Mouse (Mus musculus) heart, embryonic 10.5 days (tissue): ENCODE measurements at regions not wholly inside any gene's neighbourhood (a gene's known extent, or its start where the extent isn't known, plus 50 kb on each side); places are given as distances from the start of the nearest gene placed in this dataset.

Source experiments
- DNase-seq: peaks from one replicate; pipeline ENCODE4 v3.0.0-alpha.2; 2017; ENCODE audit warnings: low spot score
- H3K27ac ChIP-seq: fragments of 300-500 bp; sonication (generic); 2 replicates; pipeline ENCODE4 v1.5.1; 2016; ENCODE audit warnings: mild to moderate bottlenecking
- H3K27me3 ChIP-seq: fragments of 300-500 bp; sonication (generic); 2 replicates; pipeline ENCODE4 v1.6.1; 2016; ENCODE audit warnings: mild to moderate bottlenecking; ENCODE audit not compliant: poor library complexity, insufficient read depth, severe bottlenecking
- H3K36me3 ChIP-seq: fragments of 300-500 bp; sonication (generic); 2 replicates; pipeline ENCODE4 v1.6.1; 2016; ENCODE audit warnings: mild to moderate bottlenecking, moderate library complexity
- H3K4me1 ChIP-seq: fragments of 300-500 bp; sonication (generic); 2 replicates; pipeline ENCODE4 v1.6.1; 2016; ENCODE audit warnings: mild to moderate bottlenecking
- H3K4me3 ChIP-seq: fragments of 300-500 bp; sonication (generic); 2 replicates; pipeline ENCODE4 v1.5.1; 2016; ENCODE audit warnings: mild to moderate bottlenecking, moderate library complexity
- H3K9me3 ChIP-seq: fragments of 300-500 bp; sonication (generic); 2 replicates; pipeline ENCODE4 v1.6.1; 2016; ENCODE audit warnings: mild to moderate bottlenecking, moderate library complexity
- WGBS: fragments of 180-500 bp; shearing (Covaris S2); methylation state at CpG from one replicate; pipeline ENCODE4 v1.1.7; 2016; 5-methylcytosine and 5-hydroxymethylcytosine counted together

DNA sequence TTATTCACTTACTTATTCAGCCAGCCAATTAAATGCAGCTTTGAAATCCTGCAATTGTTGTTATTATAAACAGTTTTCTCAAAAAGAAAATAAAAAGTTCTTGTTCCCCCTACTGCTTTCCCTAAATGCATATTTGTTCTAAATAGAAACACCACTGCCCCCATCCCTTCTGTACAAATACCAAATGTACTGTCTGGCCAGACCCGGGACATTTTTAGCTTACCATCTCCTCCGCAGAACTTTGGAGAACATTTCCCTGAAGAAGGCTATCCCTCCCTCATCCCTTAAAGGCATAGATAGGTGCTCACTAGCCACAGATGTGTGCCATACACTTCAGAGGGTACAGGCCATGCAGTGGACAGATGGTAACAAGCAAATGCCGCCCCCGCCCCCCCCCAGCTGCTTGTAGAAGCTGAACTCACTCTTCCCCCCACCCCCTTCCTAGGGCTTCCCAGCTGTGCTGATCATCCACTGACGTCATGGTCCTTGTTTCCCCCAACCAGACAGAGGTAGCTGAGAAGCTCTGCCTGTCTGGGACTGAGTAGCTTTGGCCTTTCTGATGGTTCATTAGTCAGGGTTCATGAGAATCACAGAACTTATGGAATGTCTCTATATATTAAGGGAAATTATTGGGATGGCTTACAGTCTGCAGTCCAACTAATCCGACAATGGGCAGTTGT lies 98.9 kb upstream of the Rbpj start:
- no peak for DNase-seq

DNA sequence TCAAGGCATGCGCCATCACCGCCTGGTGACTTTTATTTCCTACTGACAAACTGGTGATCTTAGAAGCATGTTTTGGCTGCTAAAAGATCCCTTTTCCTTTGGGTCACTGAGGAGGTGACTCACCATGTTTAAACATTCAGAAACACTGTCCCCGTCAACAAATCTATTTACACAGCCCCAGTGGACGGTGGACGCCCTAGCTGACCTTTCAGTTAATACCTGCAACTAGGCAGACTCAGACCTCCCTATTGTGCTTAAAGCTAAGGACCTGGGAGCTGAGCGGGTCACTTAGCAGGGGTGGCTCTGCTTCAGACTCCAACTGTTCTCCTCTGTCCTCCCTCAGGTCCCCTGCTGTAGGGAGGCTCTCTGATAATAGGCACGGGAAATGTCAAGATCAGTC lies 95.7 kb upstream of the Rbpj start:
- H3K4me1 ChIP-seq: no peaks in the 10 kb centered on the region
- H3K27ac ChIP-seq: no peak overlapping the region
- no peaks in the 10 kb centered on the region for H3K9me3 ChIP-seq
- no peak overlapping the region for H3K4me3 ChIP-seq
- 84% methylated on average over 7 of the region's 7 CpGs for WGBS
- no peak for DNase-seq
- H3K36me3 ChIP-seq: no peaks in the 10 kb centered on the region
- H3K27me3 ChIP-seq: peaks cover 3% of the 10 kb centered on the region; the same call in 1 of the 2 replicates

More for the DNA sequence above, 98.9 kb upstream of the Rbpj start:
- Histone ChIP-seq H3K27me3 (peaks cover 4% of the 10 kb centered on the region; the same call in 1 of the 2 replicates), H3K36me3 (no peaks in the 10 kb centered on the region), H3K4me3 (no peak overlapping the region), H3K9me3 (no peaks in the 10 kb centered on the region), H3K27ac (no peak overlapping the region), H3K4me1 (no peaks in the 10 kb centered on the region)
- 71% methylated on average over 6 of the region's 6 CpGs for WGBS

DNA sequence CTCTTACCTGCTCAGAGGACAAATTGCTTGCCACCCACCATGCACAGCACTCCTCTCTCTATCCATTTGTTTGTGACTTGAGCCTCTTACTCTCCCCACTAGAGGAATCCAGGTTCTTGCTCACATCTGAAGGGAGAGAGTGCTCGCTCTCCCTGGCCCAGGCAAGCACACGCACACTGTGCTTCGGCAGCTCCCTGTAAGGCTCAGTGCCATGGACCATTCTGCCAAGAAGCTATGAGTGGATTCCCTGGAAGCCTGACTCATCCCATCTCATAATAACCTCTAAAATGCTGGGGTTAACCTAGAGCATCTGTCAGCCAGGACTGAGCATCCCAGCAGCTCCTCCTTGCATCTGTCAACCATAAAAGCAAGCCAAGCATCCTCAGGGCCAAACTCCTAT lies 94.3 kb upstream of the Rbpj start:
- WGBS: 87% methylated on average over 3 of the region's 3 CpGs
- no peaks in the 10 kb centered on the region for H3K4me1 ChIP-seq
- H3K27me3 ChIP-seq: peaks cover 3% of the 10 kb centered on the region; the same call in 1 of the 2 replicates
- no peak overlapping the region for H3K4me3 ChIP-seq
- no peak overlapping the region for H3K27ac ChIP-seq
- H3K36me3 ChIP-seq: no peaks in the 10 kb centered on the region
- DNase-seq: no peak
- H3K9me3 ChIP-seq: no peaks in the 10 kb centered on the region

DNA sequence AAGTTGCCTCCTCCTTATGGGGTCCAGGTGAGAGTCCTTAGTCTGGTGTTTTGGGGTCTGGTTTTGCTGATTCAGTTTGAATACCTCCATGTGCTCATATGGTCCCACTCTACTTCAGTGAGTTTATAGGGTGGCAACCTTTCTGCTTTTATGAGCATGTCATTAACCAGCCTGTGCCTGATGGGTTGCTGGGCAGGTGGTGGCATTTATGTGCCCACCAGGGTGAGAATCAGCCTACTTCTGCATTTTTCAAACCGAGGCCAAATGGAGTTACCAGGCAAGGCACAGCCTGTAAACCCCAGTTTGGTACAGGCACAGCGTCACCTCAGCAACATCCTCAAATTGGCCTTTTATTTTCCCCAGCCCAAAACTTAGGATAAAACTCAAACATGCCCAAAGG lies 92.6 kb upstream of the Rbpj start:
- Histone ChIP-seq H3K4me3 (no peak overlapping the region), H3K4me1 (peaks cover 10% of the 10 kb centered on the region; the same call in 1 of the 2 replicates), H3K27ac (no peak overlapping the region), H3K27me3 (peaks cover 7% of the 10 kb centered on the region), H3K36me3 (no peaks in the 10 kb centered on the region), H3K9me3 (no peaks in the 10 kb centered on the region)
- WGBS: 91% methylated on average over 2 of the region's 2 CpGs
- no peak for DNase-seq

DNA sequence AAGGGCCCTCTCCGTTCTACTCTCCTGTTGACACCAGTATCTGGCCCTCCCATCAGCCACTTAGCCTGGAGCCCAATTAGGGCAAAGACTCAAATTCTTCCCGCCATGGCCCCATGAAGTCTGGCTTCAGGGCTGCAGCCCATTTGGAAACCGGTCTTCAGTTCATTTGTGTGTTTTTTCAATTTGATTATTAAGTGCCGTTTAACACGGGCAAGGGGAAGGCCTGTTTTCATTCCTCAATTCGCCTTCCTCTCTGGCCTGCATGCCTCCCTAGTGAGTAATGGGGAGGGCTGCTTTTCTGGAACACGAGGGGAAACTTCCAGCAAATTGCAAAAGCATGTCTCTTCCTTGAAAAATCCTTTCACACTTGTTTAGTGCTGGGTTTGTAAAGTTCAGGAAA lies 89.1 kb upstream of the Rbpj start:
- peaks cover 24% of the 10 kb centered on the region for H3K27me3 ChIP-seq
- no peak for DNase-seq
- peaks cover 14% of the 10 kb centered on the region for H3K4me1 ChIP-seq
- no peaks in the 10 kb centered on the region for H3K36me3 ChIP-seq
- no peaks in the 10 kb centered on the region for H3K9me3 ChIP-seq
- 40% methylated on average over 7 of the region's 7 CpGs for WGBS
- no peak overlapping the region for H3K4me3 ChIP-seq
- H3K27ac ChIP-seq: no peak overlapping the region

DNA sequence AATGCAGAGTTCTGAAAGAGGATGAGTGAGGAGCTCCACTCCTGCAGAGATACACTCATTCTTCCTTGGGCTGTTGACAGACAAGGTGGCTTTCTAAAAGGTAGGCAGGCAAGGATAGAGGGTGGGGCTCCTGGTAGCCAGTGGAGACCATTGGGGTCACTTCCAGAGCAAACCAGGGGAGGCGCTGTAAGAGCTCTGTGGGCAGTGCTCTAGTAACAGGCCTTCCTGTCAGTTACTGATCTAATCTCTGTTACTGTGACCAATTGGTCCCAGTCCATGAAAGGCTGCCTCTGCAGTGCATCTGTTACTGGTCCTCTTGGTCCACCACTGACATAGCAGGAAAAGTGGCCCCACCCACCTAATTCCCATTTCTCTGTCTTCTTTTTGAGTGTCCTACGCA lies 88.3 kb upstream of the Rbpj start:
- DNase-seq: no peak
- peaks cover 14% of the 10 kb centered on the region for H3K4me1 ChIP-seq
- H3K4me3 ChIP-seq: no peak overlapping the region
- H3K36me3 ChIP-seq: no peaks in the 10 kb centered on the region
- WGBS: 71% methylated on average over 2 of the region's 2 CpGs
- peaks cover 24% of the 10 kb centered on the region for H3K27me3 ChIP-seq
- no peak overlapping the region for H3K27ac ChIP-seq
- no peaks in the 10 kb centered on the region for H3K9me3 ChIP-seq

DNA sequence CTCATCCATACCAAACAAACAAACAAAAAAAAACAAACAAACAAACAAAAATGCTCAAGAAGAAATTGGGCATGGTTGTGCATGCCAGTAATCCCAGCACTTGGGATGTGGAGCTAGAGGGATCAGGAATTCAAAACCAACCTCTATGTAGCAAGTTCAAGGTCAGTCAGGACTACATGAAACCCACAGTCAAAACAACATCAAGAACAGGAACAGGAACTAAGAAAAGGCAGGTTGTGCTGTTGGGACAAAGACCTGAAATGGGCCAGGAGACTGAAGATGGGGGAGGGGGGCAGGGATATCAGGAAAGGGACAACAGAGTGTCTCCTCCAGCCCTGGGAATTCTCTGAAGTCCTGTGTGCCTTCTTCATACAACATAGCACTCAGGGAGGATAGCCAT lies 87.8 kb upstream of the Rbpj start:
- Histone ChIP-seq H3K27me3 (peaks cover 24% of the 10 kb centered on the region), H3K36me3 (no peaks in the 10 kb centered on the region), H3K4me3 (no peak overlapping the region), H3K27ac (no peak overlapping the region), H3K9me3 (no peaks in the 10 kb centered on the region), H3K4me1 (peaks cover 14% of the 10 kb centered on the region)
- no peak for DNase-seq

DNA sequence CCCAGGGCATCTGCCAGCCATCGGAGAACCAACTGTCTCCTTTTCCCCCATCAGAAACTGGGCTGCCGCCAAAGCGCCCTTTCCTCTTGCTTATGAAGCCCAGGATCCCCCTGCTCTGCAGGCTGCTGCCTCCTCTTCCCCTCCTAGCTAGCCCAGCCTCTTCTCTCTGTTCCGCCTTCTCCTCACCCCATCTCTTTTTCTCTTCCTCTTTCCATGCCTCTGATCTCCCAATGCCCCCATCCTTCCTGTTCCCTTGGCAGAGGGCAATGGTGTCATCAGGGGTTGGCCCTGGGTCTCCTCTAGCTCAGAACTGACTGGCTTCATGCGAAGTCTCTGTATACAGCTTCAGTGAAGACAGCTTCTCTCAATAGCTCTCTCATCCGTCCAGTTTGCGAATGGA lies 87.4 kb upstream of the Rbpj start:
- Histone ChIP-seq H3K4me3 (no peak overlapping the region), H3K36me3 (no peaks in the 10 kb centered on the region), H3K4me1 (peaks cover 14% of the 10 kb centered on the region), H3K9me3 (no peaks in the 10 kb centered on the region), H3K27ac (no peak overlapping the region), H3K27me3 (peaks cover 20% of the 10 kb centered on the region)
- WGBS: 83% methylated on average over 7 of the region's 7 CpGs
- no peak for DNase-seq

DNA sequence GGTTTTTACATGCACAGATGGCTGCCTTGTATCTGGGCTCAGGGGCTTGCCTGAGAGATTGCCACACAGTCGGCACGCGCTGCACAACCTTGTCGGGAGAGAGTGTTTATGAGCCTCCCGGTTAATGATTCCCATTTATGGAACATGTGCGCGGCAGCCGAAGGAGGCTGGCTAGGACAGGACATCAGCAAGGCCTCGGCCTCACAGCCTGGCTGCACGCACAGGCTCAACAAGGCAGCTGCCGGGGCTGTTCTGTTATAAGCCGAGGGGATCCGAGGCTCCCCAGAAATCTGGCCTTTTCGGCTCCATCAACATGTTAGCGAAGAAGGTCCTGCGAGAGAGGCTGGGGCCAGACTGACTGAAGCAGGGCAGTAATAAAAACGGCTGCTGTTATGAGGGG lies 86.3 kb upstream of the Rbpj start:
- no peaks in the 10 kb centered on the region for H3K36me3 ChIP-seq
- H3K4me3 ChIP-seq: no peak overlapping the region
- H3K4me1 ChIP-seq: peaks cover 14% of the 10 kb centered on the region
- DNase-seq: no peak
- 72% methylated on average over 17 of the region's 17 CpGs for WGBS
- H3K27me3 ChIP-seq: peaks cover 20% of the 10 kb centered on the region
- no peak overlapping the region for H3K27ac ChIP-seq
- H3K9me3 ChIP-seq: no peaks in the 10 kb centered on the region

DNA sequence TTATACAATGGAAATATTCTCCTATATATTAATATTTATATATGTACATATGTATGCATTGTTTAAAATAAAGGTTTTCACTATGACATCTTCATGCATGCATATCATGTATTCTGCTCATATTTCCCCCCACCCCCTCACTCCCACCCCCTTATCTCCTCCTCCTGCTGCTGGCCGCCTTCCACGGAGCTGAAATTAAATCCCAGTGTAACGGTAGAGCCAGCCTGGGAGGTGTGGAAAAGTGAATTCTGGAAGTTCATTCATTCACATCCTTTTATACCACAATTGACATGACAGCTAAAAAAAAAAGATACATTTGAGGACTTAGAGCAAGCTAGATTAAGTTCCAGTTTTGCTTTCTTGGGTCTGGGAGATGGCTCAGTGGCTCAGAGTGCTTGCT lies 85.7 kb upstream of the Rbpj start:
- 36% methylated on average over 3 of the region's 3 CpGs for WGBS
- H3K4me3 ChIP-seq: no peak overlapping the region
- H3K36me3 ChIP-seq: no peaks in the 10 kb centered on the region
- no peak overlapping the region for H3K27ac ChIP-seq
- DNase-seq: no peak
- H3K4me1 ChIP-seq: peaks cover 14% of the 10 kb centered on the region
- H3K27me3 ChIP-seq: peaks cover 20% of the 10 kb centered on the region
- no peaks in the 10 kb centered on the region for H3K9me3 ChIP-seq

DNA sequence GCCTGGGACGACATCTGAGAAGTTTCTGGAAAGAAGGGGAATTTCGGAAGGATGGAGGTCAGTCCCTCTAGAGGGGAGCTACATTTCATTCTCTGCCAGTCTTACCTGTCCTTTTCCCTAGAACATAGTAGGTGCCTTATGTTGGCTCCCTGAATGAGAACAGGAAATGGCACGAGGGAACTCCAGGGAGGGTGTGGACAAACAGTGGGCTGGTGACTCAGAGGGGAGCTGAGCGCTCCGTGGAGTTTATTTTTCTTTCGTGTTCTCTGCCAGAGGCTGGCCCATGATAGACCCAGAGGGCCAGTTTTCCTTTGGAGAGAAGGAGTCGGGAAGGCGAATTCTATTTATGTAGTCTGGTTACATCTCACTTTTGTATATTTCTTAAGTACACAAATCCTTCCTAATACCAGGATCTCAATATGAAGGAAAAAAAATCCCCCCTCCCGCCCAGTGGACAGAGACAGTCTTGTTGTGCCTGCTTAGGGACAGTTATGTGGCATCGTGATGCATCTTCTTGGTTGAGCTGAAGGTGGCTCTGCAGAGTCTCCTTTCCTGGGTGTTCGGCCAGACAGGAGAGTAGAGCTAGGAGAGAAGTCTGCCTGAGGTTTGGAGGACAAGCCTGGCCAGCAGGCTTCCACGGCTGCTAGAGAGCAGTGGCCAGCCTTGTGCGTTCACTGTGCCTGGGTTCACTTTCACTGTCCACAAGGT lies 84.3 kb upstream of the Rbpj start:
- peaks cover 14% of the 10 kb centered on the region for H3K4me1 ChIP-seq
- 56% methylated on average over 13 of the region's 13 CpGs for WGBS
- H3K36me3 ChIP-seq: no peaks in the 10 kb centered on the region
- no peaks in the 10 kb centered on the region for H3K9me3 ChIP-seq
- DNase-seq: no peak
- no peak overlapping the region for H3K4me3 ChIP-seq
- H3K27me3 ChIP-seq: peaks cover 20% of the 10 kb centered on the region
- H3K27ac ChIP-seq: no peak overlapping the region

DNA sequence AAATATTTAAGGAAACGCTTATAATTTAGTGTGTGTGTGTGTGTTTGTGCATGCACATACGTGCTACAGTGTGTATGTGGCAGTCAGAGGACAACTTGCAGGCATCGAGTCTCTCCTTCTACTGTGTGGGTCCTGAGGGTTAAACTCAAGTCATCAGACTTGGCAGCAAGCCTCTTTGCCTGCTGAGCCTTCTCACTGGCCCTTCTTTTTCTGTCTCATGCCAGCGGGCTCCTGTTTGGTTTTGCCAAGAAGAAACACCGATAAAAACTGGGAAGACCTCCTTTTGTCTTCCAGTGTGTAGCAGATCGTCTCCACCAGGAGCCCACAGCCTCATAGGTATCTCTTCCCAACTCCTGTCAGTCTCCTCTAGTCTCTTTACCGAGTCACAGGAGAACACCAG lies 81.9 kb upstream of the Rbpj start:
- Histone ChIP-seq H3K36me3 (no peaks in the 10 kb centered on the region), H3K9me3 (no peaks in the 10 kb centered on the region), H3K27ac (no peak overlapping the region), H3K4me1 (peaks cover 4% of the 10 kb centered on the region; the same call in 1 of the 2 replicates), H3K27me3 (peaks cover 12% of the 10 kb centered on the region), H3K4me3 (no peak overlapping the region)
- WGBS: 86% methylated on average over 7 of the region's 7 CpGs
- DNase-seq: no peak

DNA sequence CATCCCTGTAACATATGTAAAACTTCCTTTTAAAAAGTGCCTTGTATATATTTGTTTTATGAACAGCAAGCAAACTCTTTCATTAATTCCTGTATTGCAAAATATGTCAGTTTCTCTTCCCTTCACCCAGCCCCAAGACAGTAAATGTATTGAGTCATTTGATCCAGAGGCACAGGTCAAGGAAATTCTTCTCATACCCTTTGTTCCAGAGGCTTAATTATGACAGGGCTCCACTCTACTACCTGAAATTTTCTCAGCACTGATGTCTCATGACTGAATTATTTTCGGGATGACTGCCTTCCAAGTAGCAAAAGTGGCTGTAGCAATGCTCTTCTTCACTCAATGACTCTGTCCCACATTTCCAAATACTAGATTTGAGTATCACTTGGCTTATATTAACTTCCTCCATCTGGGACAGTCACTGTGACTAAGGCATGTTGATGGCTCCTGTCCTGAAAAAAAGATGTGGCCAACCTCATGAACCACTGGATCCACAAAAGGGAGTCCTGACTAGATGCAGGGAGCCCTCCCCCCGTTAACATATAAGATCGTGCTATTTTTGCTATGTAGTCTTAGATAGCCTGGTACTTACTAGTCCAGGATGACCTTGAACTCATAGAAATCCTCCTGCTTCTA lies 80.3 kb upstream of the Rbpj start:
- WGBS: 73% methylated on average over 3 of the region's 3 CpGs
- Histone ChIP-seq H3K27me3 (peaks cover 4% of the 10 kb centered on the region), H3K9me3 (no peaks in the 10 kb centered on the region), H3K36me3 (no peaks in the 10 kb centered on the region), H3K4me3 (no peak overlapping the region), H3K27ac (no peak overlapping the region), H3K4me1 (no peaks in the 10 kb centered on the region)
- no peak for DNase-seq
